Mouse (Mus musculus): ENCODE measurements around the gene Gpd2. TPM values are rescaled to one million over a fixed set of nuclear protein-coding genes. Genes with fewer than 3 reads are reported as not detected.

Gpd2 gene
- polyA plus RNA-seq, 1 experiment from 2014 or later: 32.7 TPM

GRCm38 (mm10) chr2:57269690-57270435 lies 32.4 kb downstream of the Gpd2 start:
- Histone ChIP-seq H3K9me3 (no peaks in the 10 kb centered on the region), H3K36me3 (no peaks in the 10 kb centered on the region), H3K27me3 (replicated peaks) (no peaks in the 10 kb centered on the region), H3K4me2 (no peak overlapping the region), H3K9ac (no peak overlapping the region), H3K4me1 (no peaks in the 10 kb centered on the region), H3K27ac (no peak overlapping the region), H3K4me3 (replicated peaks) (no peak overlapping the region)
- ATAC-seq (ENCODE audit: insufficient read depth, low FRiP score, low read depth): no peak
- WGBS: 55% methylated on average over 13 of the region's 13 CpGs

- no peaks in the 10 kb centered on the region for H3K27me3 ChIP-seq (replicated peaks)
- no peak overlapping the region for H3K27ac ChIP-seq
- no peaks in the 10 kb centered on the region for H3K9me3 ChIP-seq
- H3K4me3 ChIP-seq (replicated peaks): no peak overlapping the region
- no peak overlapping the region for H3K4me2 ChIP-seq
- no peak overlapping the region for H3K9ac ChIP-seq
- H3K36me3 ChIP-seq: no peaks in the 10 kb centered on the region
- no peaks in the 10 kb centered on the region for H3K4me1 ChIP-seq
- ATAC-seq (ENCODE audit: insufficient read depth, low FRiP score, low read depth): no peak
- WGBS: 76% methylated on average over 10 of the region's 10 CpGs
Observed at GRCm38 (mm10) chr2:57280190-57280723, 42.8 kb downstream of the Gpd2 start.

- H3K9ac ChIP-seq: no peak overlapping the region
- no peak overlapping the region for H3K4me3 ChIP-seq (replicated peaks)
- no peaks in the 10 kb centered on the region for H3K36me3 ChIP-seq
- H3K4me1 ChIP-seq: no peaks in the 10 kb centered on the region
- H3K27ac ChIP-seq: no peak overlapping the region
- no peak for ATAC-seq (ENCODE audit: insufficient read depth, low FRiP score, low read depth)
- 90% methylated on average over 7 of the region's 7 CpGs for WGBS
- no peaks in the 10 kb centered on the region for H3K9me3 ChIP-seq
- no peaks in the 10 kb centered on the region for H3K27me3 ChIP-seq (replicated peaks)
- no peak overlapping the region for H3K4me2 ChIP-seq
Observed at GRCm38 (mm10) chr2:57283791-57284190, 46.4 kb downstream of the Gpd2 start.

- 82% methylated on average over 4 of the region's 4 CpGs for WGBS
- Histone ChIP-seq H3K4me1 (no peaks in the 10 kb centered on the region), H3K9me3 (no peaks in the 10 kb centered on the region), H3K9ac (no peak overlapping the region), H3K27me3 (replicated peaks) (no peaks in the 10 kb centered on the region), H3K4me2 (no peak overlapping the region), H3K27ac (no peak overlapping the region), H3K36me3 (no peaks in the 10 kb centered on the region), H3K4me3 (replicated peaks) (no peak overlapping the region)
- no peak for ATAC-seq (ENCODE audit: insufficient read depth, low FRiP score, low read depth)
Observed at GRCm38 (mm10) chr2:57285197-57285596, 47.8 kb downstream of the Gpd2 start.

DNA sequence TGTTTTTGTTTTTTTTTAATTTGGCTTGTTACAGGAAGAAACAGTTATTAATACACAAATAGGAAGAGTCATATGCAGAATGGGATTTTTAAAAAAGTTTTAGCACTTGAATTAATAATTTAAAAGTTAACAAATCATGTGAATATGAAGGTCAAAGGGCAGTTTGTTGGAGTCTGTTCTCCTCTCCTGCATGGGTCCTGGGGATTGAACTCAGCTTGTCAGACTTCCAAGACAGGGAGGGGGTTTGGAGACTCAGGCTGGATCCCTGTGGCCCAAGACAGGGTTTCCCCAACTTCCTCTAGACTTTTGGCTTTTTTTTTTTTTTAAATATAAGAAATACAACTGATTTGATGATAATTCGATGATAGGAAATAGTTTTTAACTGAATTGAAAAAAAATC lies 50.6 kb downstream of the Gpd2 start:
- Histone ChIP-seq H3K27me3 (replicated peaks) (no peaks in the 10 kb centered on the region), H3K36me3 (no peaks in the 10 kb centered on the region), H3K27ac (no peak overlapping the region), H3K4me1 (no peaks in the 10 kb centered on the region), H3K9ac (no peak overlapping the region), H3K4me3 (replicated peaks) (no peak overlapping the region), H3K4me2 (no peak overlapping the region), H3K9me3 (no peaks in the 10 kb centered on the region)
- 85% methylated on average over 1 of the region's 1 CpGs for WGBS
- ATAC-seq (ENCODE audit: insufficient read depth, low FRiP score, low read depth): no peak

- no peaks in the 10 kb centered on the region for H3K9me3 ChIP-seq
- no peak overlapping the region for H3K9ac ChIP-seq
- H3K27ac ChIP-seq: no peak overlapping the region
- no peaks in the 10 kb centered on the region for H3K36me3 ChIP-seq
- no peak overlapping the region for H3K4me3 ChIP-seq (replicated peaks)
- H3K4me1 ChIP-seq: 0 out of 2 replicates have a peak, but pooled peaks cover 2% of the 10 kb centered on the region
- no peak overlapping the region for H3K4me2 ChIP-seq
- ATAC-seq (ENCODE audit: insufficient read depth, low FRiP score, low read depth): no peak
- WGBS: 60% methylated on average over 2 of the region's 2 CpGs
- H3K27me3 ChIP-seq (replicated peaks): no peaks in the 10 kb centered on the region
Observed at GRCm38 (mm10) chr2:57293571-57293970, 56.1 kb downstream of the Gpd2 start.

- Histone ChIP-seq H3K9ac (no peak overlapping the region), H3K4me2 (no peak overlapping the region), H3K27ac (no peak overlapping the region), H3K4me1 (0 out of 2 replicates have a peak, but pooled peaks cover 2% of the 10 kb centered on the region), H3K36me3 (no peaks in the 10 kb centered on the region), H3K4me3 (replicated peaks) (no peak overlapping the region), H3K9me3 (no peaks in the 10 kb centered on the region), H3K27me3 (replicated peaks) (no peaks in the 10 kb centered on the region)
- WGBS: 68% methylated on average over 4 of the region's 4 CpGs
- ATAC-seq (ENCODE audit: insufficient read depth, low FRiP score, low read depth): no peak
Observed at GRCm38 (mm10) chr2:57296069-57296468, 58.6 kb downstream of the Gpd2 start.

- H3K27ac ChIP-seq: no peak overlapping the region
- no peak overlapping the region for H3K4me3 ChIP-seq (replicated peaks)
- WGBS: 89% methylated on average over 4 of the region's 4 CpGs
- no peaks in the 10 kb centered on the region for H3K9me3 ChIP-seq
- H3K36me3 ChIP-seq: no peaks in the 10 kb centered on the region
- ATAC-seq (ENCODE audit: insufficient read depth, low FRiP score, low read depth): no peak
- no peak overlapping the region for H3K4me2 ChIP-seq
- 0 out of 2 replicates have a peak, but pooled peaks cover 2% of the 10 kb centered on the region for H3K4me1 ChIP-seq
- no peak overlapping the region for H3K9ac ChIP-seq
- H3K27me3 ChIP-seq (replicated peaks): no peaks in the 10 kb centered on the region
Observed at GRCm38 (mm10) chr2:57297226-57297625, 59.8 kb downstream of the Gpd2 start.

DNA sequence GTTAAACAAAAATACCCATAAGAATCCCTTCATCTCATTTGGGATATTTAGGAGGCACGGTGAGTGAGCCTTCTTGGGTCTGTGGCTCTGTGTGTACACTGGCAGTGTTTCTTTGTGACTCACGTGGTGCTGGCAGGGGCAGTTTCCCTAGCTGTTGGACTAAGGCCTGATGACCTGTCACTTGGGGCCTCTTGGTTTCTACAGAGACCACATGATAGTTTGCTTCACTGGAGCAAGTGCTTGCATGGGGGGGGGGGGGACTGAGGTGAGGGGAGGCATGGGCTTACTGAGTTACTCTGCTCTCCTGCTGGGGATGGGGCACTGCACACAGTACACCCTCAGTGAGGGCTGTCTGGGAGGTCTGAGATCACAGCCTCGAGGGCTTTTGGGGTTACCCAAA lies 64.1 kb downstream of the Gpd2 start:
- H3K4me1 ChIP-seq: no peaks in the 10 kb centered on the region
- H3K9ac ChIP-seq: no peak overlapping the region
- ATAC-seq (ENCODE audit: insufficient read depth, low FRiP score, low read depth): peak; percentile 39; the same call in 1 of the 2 replicates
- H3K36me3 ChIP-seq: no peaks in the 10 kb centered on the region
- H3K4me2 ChIP-seq: no peak overlapping the region
- H3K4me3 ChIP-seq (replicated peaks): no peak overlapping the region
- WGBS: 44% methylated on average over 3 of the region's 3 CpGs
- H3K27me3 ChIP-seq (replicated peaks): no peaks in the 10 kb centered on the region
- H3K27ac ChIP-seq: no peak overlapping the region
- no peaks in the 10 kb centered on the region for H3K9me3 ChIP-seq

DNA sequence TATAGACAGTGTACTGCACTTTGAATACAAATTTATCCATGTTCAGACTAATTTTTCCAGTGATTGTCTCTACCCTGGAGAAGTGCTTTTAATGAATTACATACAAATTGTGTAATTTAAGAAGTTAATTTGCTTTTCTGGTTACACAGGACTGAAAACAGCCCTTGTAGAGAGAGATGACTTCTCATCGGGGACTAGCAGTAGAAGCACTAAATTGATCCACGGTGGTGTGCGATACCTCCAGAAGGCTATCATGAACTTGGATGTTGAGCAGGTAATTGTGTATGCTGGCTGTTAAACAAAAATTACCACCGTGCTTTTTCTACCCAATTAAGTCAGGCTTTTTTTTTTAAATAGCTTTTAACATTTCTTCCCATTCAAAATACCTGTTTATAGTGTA lies 66.8 kb downstream of the Gpd2 start:
- Histone ChIP-seq H3K4me1 (no peaks in the 10 kb centered on the region), H3K4me3 (replicated peaks) (no peak overlapping the region), H3K9me3 (no peaks in the 10 kb centered on the region), H3K4me2 (no peak overlapping the region), H3K9ac (no peak overlapping the region), H3K36me3 (no peaks in the 10 kb centered on the region), H3K27ac (no peak overlapping the region), H3K27me3 (replicated peaks) (no peaks in the 10 kb centered on the region)
- ATAC-seq (ENCODE audit: insufficient read depth, low FRiP score, low read depth): no peak
- WGBS: 91% methylated on average over 4 of the region's 4 CpGs

DNA sequence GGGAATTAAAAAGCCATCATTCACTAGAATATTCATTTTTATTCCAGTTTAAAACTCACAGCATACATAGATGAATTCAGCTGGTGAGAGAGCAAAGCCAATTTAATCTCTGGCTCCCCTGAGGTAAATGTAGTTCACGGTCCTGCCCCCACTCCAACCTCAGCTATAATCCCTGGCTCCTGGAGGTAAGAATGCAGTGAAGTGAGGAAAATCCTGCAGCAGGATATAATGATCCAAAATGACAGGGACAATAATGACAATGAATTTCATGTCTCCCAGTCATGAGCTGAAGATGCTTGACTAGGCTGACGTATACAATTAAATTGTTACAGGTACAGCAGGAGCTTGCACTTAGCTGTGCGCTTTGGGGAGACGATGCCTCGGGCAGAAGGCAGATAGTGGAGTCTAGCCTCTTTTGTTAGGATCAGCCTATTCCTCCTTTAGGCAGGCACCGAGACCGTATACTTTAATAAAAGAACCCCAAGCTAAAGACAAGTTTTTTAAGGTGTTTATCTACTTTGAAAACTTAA lies 74.9 kb downstream of the Gpd2 start:
- no peak overlapping the region for H3K9ac ChIP-seq
- H3K4me1 ChIP-seq: no peaks in the 10 kb centered on the region
- no peaks in the 10 kb centered on the region for H3K27me3 ChIP-seq (replicated peaks)
- no peaks in the 10 kb centered on the region for H3K36me3 ChIP-seq
- 52% methylated on average over 7 of the region's 7 CpGs for WGBS
- no peak overlapping the region for H3K27ac ChIP-seq
- no peak for ATAC-seq (ENCODE audit: insufficient read depth, low FRiP score, low read depth)
- no peak overlapping the region for H3K4me2 ChIP-seq
- H3K9me3 ChIP-seq: no peaks in the 10 kb centered on the region
- no peak overlapping the region for H3K4me3 ChIP-seq (replicated peaks)

DNA sequence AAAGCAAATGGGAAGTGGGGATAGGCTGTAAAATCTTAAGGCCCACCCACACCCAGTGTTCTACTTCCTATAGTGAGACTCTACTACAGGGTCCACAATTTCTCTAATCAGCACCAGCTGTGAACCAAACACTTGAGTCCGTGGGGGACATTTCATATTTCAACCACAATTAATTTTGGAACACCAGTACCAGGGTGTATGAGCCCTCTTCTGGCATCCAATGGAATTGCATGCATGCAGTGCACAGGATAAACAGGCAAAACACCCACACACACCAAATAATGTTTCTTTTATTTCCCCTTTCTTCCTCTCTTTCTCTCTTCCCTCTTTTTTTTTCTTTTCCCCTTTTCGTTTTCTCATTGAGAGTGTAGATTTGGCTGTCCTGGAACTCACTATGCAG lies 78.6 kb downstream of the Gpd2 start:
- Histone ChIP-seq H3K27ac (no peak overlapping the region), H3K9me3 (no peaks in the 10 kb centered on the region), H3K9ac (no peak overlapping the region), H3K36me3 (no peaks in the 10 kb centered on the region), H3K4me3 (replicated peaks) (no peak overlapping the region), H3K27me3 (replicated peaks) (no peaks in the 10 kb centered on the region), H3K4me2 (no peak overlapping the region), H3K4me1 (no peaks in the 10 kb centered on the region)
- no peak for ATAC-seq (ENCODE audit: insufficient read depth, low FRiP score, low read depth)
- 61% methylated on average over 2 of the region's 2 CpGs for WGBS

Data from stomach, embryonic 15.5 days (tissue).